Mouse (Mus musculus) left cerebral cortex, adult 6 months (tissue): ENCODE measurements around the gene Defb48. TPM values are rescaled to one million over a fixed set of nuclear protein-coding genes. Genes with fewer than 3 reads are reported as not detected.

Experiments
- long read RNA-seq, 2 experiments: library from polyadenylated mRNA; unstranded; transcript quantifications; one replicate each; pipeline ENCODE4 v2.0.0; 2019 to 2020
- polyA plus RNA-seq: library from polyadenylated mRNA; unstranded; fragments of <200 nt; fragmentation: Nextera tagmentation; gene quantifications from 2 replicates; pipeline ENCODE4 v1.2.3, GENCODE M21; 2021

Defb48 gene
- not detected in 2 replicates for polyA plus RNA-seq
- long read RNA-seq, experiment 1: 0 reads
- long read RNA-seq, experiment 2: 0 reads

DNA sequence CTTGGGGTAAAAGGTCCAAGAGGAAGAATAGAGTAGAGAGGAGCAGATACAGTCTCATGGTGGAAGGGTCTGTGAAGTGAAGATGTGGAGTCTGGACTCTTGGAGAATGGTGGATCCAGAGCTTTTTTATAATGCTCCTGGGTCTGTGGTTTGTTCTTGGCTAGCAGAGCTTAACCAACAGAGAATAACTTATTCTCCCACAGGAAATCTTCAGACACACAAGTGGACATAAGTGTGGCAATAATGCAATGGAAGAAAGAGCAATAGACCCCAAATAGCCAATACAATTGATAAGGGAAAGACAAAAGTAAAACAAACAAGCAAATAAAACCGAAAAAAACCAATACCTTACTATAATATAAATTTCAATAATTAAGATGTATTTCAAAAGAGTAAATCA is at the start of gene Defb48:
Gene Defb48, minus strand, starts transcription at position 101 of the 400 bp plus-strand sequence.

DNA sequence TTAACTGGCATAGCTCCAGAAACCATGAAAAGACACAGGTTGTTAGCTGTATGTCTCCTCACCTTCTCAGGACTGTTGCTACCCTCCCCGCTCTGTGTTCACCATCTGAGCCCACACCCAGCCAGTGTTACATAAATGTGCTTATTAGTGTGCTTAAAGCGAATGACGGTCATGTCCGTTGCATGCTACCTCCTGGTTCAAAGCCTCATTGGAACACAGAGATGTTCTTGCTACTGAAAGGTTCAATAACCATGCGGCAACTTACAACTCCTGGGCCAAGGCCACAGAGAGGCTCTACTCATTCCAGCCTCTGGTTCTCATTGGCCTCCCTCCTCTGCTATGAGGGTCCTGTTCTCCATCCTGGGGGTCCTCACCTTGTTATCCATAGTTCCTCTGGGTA is 27.2 kb upstream of the Defb48 start, which contains the start of gene Defb43:
Gene Defb43, plus strand, starts transcription at position 301 of the 400 bp plus-strand sequence.

DNA sequence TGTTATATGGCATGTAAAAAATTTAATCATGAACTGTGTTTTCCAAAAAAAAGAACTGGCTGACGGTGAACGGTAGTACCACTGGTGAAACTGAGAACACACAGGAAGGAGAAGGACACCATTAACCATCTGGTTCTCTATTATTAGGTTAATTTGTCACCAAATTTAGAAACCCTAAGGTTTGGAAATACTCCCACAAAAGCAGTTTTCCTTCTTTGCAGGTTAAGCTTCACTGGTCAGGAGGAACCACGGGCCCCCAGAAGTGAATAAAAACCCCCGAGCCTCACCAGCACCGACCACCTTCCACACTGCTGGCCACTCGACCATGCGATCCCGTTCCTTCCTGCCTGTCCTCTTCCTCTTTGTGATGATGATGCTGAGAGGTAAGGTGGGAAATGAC is 13.5 kb upstream of the Defb48 start, which contains the start of gene Defb47:
Gene Defb47, plus strand, starts transcription at position 301 of the 400 bp plus-strand sequence.

Other genes with a start within 250 kb of the Defb48 start
- 3.0 and 3.6 TPM in 2 replicates for gene Ints6, start 223.3 kb downstream of the Defb48 start, polyA plus RNA-seq
- gene Wdfy2, start 146.8 kb downstream of the Defb48 start, polyA plus RNA-seq: 1.8 and 2.3 TPM in 2 replicates
- not detected in 2 replicates for gene Defb47, start 13.6 kb upstream of the Defb48 start, polyA plus RNA-seq
- gene Defb43, start 27.3 kb upstream of the Defb48 start, polyA plus RNA-seq: not detected in 2 replicates
- gene Defb42, start 62.5 kb upstream of the Defb48 start, polyA plus RNA-seq: 1.1 and 1.3 TPM in 2 replicates
- not detected in 2 replicates for gene Defb30, start 65.5 kb upstream of the Defb48 start, polyA plus RNA-seq